Mouse (Mus musculus) embryonic facial prominence, embryonic 15.5 days (tissue): ENCODE results near the gene B4galt1. TPM values are rescaled to one million over a fixed set of nuclear protein-coding genes. Genes with fewer than 3 reads are reported as not detected.

Experiments
- ATAC-seq: fragments of 200-750 bp; cut with Nextera tagmentation; 2 replicates; pipeline ENCODE4 v1.8.0; 2017; ENCODE audit warnings: low read depth, moderate TSS enrichment; ENCODE audit not compliant: insufficient number of reproducible peaks, low FRiP score, low TSS enrichment
- H3K27ac ChIP-seq: fragments of 300-500 bp; sonication (generic); replicated peaks from 2 replicates; pipeline ENCODE4 v1.5.1; 2015; ENCODE audit warnings: mild to moderate bottlenecking, inconsistent platforms
- H3K27me3 ChIP-seq: fragments of 300-500 bp; sonication (generic); 2 replicates; pipeline ENCODE4 v1.6.1; 2015; ENCODE audit warnings: inconsistent platforms
- H3K36me3 ChIP-seq: fragments of 300-500 bp; sonication (generic); 2 replicates; pipeline ENCODE4 v1.6.1; 2015; ENCODE audit warnings: mild to moderate bottlenecking, inconsistent platforms
- H3K4me1 ChIP-seq: fragments of 300-500 bp; sonication (generic); 2 replicates; pipeline ENCODE4 v1.6.1; 2015; ENCODE audit warnings: inconsistent platforms
- H3K4me2 ChIP-seq: fragments of 300-500 bp; sonication (generic); replicated peaks from 2 replicates; pipeline ENCODE4 v1.6.1; 2015; ENCODE audit warnings: mild to moderate bottlenecking, inconsistent platforms
- H3K4me3 ChIP-seq: fragments of 300-500 bp; sonication (generic); replicated peaks from 2 replicates; pipeline ENCODE4 v1.5.1; 2015; ENCODE audit warnings: mild to moderate bottlenecking, inconsistent platforms
- H3K9ac ChIP-seq: fragments of 300-500 bp; sonication (generic); 2 replicates; pipeline ENCODE4 v1.6.1; 2015; ENCODE audit warnings: inconsistent platforms
- H3K9me3 ChIP-seq: fragments of 300-500 bp; sonication (generic); replicated peaks from 2 replicates; pipeline ENCODE4 v1.6.1; 2016; ENCODE audit warnings: inconsistent platforms
- WGBS: fragments of 180-500 bp; shearing (Covaris S2); methylation state at CpG from one replicate; pipeline ENCODE4 v1.1.7; 2015; 5-methylcytosine and 5-hydroxymethylcytosine counted together
- microRNA-seq: library from miRNA; unstranded; fragments of <30 nt; microRNA quantifications from one replicate; pipeline ENCODE4, GENCODE M21; 2016; ENCODE audit warnings: borderline number of aligned reads
- polyA plus RNA-seq: library from polyadenylated mRNA; unstranded; fragments of >200 nt; fragmentation: Nextera tagmentation; extraction: Ambion mirVana; gene quantifications from 2 replicates; pipeline ENCODE4 v1.2.1, GENCODE M21; 2015

The B4galt1 gene
- polyA plus RNA-seq, 1 experiment from 2014 or later: 59.7 TPM

- ATAC-seq: peak; percentile 58; the same call in 1 of the 2 replicates
- WGBS: 11% methylated on average over 12 of the region's 12 CpGs
- peak overlapping the region; percentile 87 for H3K27ac ChIP-seq
- H3K4me2 ChIP-seq: peak overlapping the region; percentile 28
- H3K4me3 ChIP-seq: 0 out of 2 replicates have a peak overlapping the region, but pooled peaks have one; percentile 2
- H3K4me1 ChIP-seq: peaks cover 21% of the 10 kb centered on the region
- H3K27me3 ChIP-seq: no peaks in the 10 kb centered on the region
- H3K9me3 ChIP-seq: no peaks in the 10 kb centered on the region
- H3K36me3 ChIP-seq: no peaks in the 10 kb centered on the region
- no peak overlapping the region for H3K9ac ChIP-seq
Measured at GRCm38 (mm10) chr4:40774279-40775259, 79.2 kb downstream of the B4galt1 start.

DNA sequence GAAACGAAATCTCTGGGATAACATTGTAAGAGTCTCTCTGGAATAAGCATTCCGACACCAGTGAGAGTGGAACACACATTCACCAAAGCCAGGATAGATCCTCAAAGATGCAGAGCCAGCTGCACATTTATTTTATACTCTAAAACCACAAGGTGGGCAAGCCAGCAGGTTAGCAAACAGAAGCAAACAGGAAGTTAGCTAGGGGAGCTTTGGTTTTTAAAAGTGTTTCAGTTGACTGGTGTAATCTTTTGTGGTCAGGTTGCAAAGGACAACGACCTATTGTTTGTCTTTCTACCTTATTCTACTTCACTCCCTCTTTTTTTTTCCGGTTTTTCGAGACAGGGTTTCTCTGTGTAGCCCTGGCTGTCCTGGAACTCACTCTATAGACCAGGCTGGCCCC lies 93.9 kb downstream of the B4galt1 start:
- no peak overlapping the region for H3K4me3 ChIP-seq
- H3K27ac ChIP-seq: no peak overlapping the region
- H3K4me1 ChIP-seq: no peaks in the 10 kb centered on the region
- WGBS: 63% methylated on average over 5 of the region's 5 CpGs
- ATAC-seq: no peak
- H3K36me3 ChIP-seq: peaks cover 10% of the 10 kb centered on the region
- 0 out of 2 replicates have a peak, but pooled peaks cover 3% of the 10 kb centered on the region for H3K27me3 ChIP-seq
- H3K9ac ChIP-seq: no peak overlapping the region
- no peaks in the 10 kb centered on the region for H3K9me3 ChIP-seq
- H3K4me2 ChIP-seq: no peak overlapping the region

- Histone ChIP-seq H3K9me3 (no peaks in the 10 kb centered on the region), H3K4me3 (peak within 1 kb of the TSS; percentile 88), H3K9ac (peak within 1 kb of the TSS; percentile 93), H3K27ac (peak within 1 kb of the TSS; percentile 78), H3K4me1 (no peaks in the 10 kb centered on the region), H3K36me3 (peaks cover 28% of the 10 kb centered on the region), H3K27me3 (0 out of 2 replicates have a peak, but pooled peaks cover 3% of the 10 kb centered on the region), H3K4me2 (peak within 1 kb of the TSS; percentile 68)
- WGBS: under 1% methylated on average over 40 of the region's 40 CpGs
- ATAC-seq: peak; percentile 96
Measured at GRCm38 (mm10) chr4:40757780-40758420, 95.9 kb downstream of the B4galt1 start, which contains the start of gene Smu1. Gene Smu1, minus strand, starts transcription at chr4:40757923.

DNA sequence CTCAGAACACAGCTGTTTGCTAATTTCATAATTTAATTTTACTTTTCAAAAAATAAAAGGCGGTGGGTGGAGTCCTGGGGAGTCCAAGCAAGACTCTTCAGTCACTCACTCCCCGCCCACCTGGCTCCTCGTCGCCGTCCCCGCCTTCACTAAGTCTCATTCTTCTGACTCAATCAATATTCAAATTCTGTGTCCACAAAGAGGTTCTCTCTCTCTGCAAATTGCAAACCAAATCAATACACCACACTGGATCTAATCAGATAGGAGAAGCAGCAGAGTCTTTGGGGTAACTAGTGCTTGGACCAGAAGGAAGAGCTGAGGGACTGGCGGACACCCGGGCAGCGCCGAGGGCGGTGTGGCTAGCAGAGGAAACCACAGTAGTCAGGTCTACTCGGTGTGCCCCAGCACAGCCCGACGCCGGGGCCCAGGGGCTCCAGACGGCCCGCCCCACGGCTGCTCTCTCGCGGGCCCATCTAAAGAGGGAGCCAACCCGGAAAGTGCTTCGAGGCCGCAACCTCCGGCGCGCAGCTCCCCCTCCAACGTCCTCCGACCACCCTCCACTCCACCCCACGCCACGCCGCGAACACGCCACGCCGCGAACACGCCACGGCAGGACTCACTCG lies 96.5 kb downstream of the B4galt1 start:
- Histone ChIP-seq H3K9ac (peak overlapping the region; percentile 93), H3K27ac (peak overlapping the region; percentile 78), H3K27me3 (0 out of 2 replicates have a peak, but pooled peaks cover 3% of the 10 kb centered on the region), H3K4me2 (peak overlapping the region; percentile 68), H3K36me3 (peaks cover 33% of the 10 kb centered on the region), H3K4me1 (no peaks in the 10 kb centered on the region), H3K9me3 (no peaks in the 10 kb centered on the region), H3K4me3 (peak overlapping the region; percentile 88)
- under 1% methylated on average over 39 of the region's 39 CpGs for WGBS
- peak; percentile 76 for ATAC-seq

Small RNA genes within 50 kb of the gene (microRNA-seq; reads per million reads assigned to microRNA genes)
- not detected for gene Gm24112
- not detected for gene Gm25931
- gene Mir5123: not detected

Other genes starting within 250 kb of the B4galt1 start
- 31.8 and 34.6 TPM in 2 replicates for gene Aptx, start 150.8 kb downstream of the B4galt1 start, polyA plus RNA-seq
- gene Dnaja1, start 131.9 kb downstream of the B4galt1 start, polyA plus RNA-seq: 365 and 394 TPM in 2 replicates
- 127 and 135 TPM in 2 replicates for gene Smu1, start 96.1 kb downstream of the B4galt1 start, polyA plus RNA-seq
- not detected in 2 replicates for gene Spink4, start 66.0 kb upstream of the B4galt1 start, polyA plus RNA-seq
- gene Bag1, start 94.3 kb upstream of the B4galt1 start, polyA plus RNA-seq: 206 and 217 TPM in 2 replicates
- 112 TPM in 2 replicates for gene Chmp5, start 94.4 kb upstream of the B4galt1 start, polyA plus RNA-seq
- gene Nfx1, start 116.9 kb upstream of the B4galt1 start, polyA plus RNA-seq: 82.3 and 90.2 TPM in 2 replicates
- gene Aqp7, start 194.1 kb upstream of the B4galt1 start, polyA plus RNA-seq: 0.27 and 0.30 TPM in 2 replicates
- gene Aqp3, start 244.2 kb upstream of the B4galt1 start, polyA plus RNA-seq: 88.7 and 94.8 TPM in 2 replicates